Mouse (Mus musculus): ENCODE measurements at regions not wholly inside any gene's neighbourhood (a gene's known extent, or its start where the extent isn't known, plus 50 kb on each side); places are given as distances from the start of the nearest gene placed in this dataset.
A peak's percentile ranks its signal among the peaks of the same experiment; 100 is the strongest.

GRCm38 (mm10) chr2:178542032-178542431 is 111.7 kb downstream of the Cdh26 start:
- Histone ChIP-seq H3K27me3 (no peaks in the 10 kb centered on the region), H3K4me2 (no peak overlapping the region), H3K4me1 (no peaks in the 10 kb centered on the region), H3K4me3 (no peak overlapping the region), H3K9me3 (no peaks in the 10 kb centered on the region), H3K9ac (no peak overlapping the region), H3K27ac (no peak overlapping the region), H3K36me3 (no peaks in the 10 kb centered on the region)
- WGBS, result 12% methylated on average over 2 of the region's 2 CpGs
- ATAC-seq (ENCODE audit: borderline replicate concordance, extremely low read depth, low FRiP score, low TSS enrichment), result no peak

DNA sequence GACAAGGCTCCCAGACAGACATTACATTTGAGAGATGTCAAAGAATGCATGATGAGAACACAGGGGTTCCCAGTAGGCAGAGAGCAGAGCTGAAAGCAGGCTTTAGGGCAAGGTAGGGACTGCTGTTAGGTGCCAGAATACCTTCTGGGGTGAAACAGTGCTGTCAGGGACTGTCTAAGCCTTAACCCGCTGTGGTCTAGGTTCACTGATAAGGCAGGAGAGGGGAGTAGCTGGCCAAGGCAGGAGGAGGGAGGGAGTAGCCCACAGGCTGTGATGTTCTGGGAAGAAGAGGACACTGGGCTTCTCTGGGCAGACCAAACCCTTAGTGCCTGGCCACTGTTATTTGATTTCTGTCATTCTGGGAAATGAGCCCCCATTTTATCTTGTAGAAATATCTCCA is 114.1 kb downstream of the Cdh26 start:
- H3K4me2 ChIP-seq, result no peak overlapping the region
- H3K36me3 ChIP-seq, result no peaks in the 10 kb centered on the region
- no peak for ATAC-seq (ENCODE audit: borderline replicate concordance, extremely low read depth, low FRiP score, low TSS enrichment)
- no peak overlapping the region for H3K9ac ChIP-seq
- 14% methylated on average over 1 of the region's 1 CpGs for WGBS
- no peaks in the 10 kb centered on the region for H3K27me3 ChIP-seq
- H3K9me3 ChIP-seq, result no peaks in the 10 kb centered on the region
- H3K4me3 ChIP-seq, result no peak overlapping the region
- no peaks in the 10 kb centered on the region for H3K4me1 ChIP-seq
- H3K27ac ChIP-seq, result no peak overlapping the region

- 61% methylated on average over 15 of the region's 15 CpGs for WGBS
- Histone ChIP-seq H3K9me3 (no peaks in the 10 kb centered on the region), H3K4me3 (no peak overlapping the region), H3K27me3 (no peaks in the 10 kb centered on the region), H3K36me3 (no peaks in the 10 kb centered on the region), H3K4me2 (no peak overlapping the region), H3K4me1 (no peaks in the 10 kb centered on the region), H3K9ac (no peak overlapping the region), H3K27ac (no peak overlapping the region)
- ATAC-seq (ENCODE audit: borderline replicate concordance, extremely low read depth, low FRiP score, low TSS enrichment), result no peak
Measured at GRCm38 (mm10) chr2:178545601-178546352, 115.4 kb downstream of the Cdh26 start.

DNA sequence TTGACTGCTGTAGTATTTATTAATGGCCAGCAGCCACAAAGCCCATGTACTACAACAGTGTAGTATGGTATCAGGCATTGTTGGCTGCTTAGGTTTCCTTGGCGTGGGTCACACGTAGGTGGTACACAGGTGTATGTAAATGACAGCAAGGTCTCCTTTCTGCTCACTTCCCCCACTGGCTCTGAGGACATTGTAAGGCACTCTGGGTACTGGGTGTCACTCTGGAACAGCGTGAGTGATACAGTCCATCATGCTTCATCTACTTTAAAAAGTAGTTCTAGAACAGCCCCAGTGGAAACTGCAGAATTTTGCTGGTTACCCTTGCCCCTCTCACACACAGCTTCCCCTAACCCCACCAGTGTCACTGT is 116.0 kb downstream of the Cdh26 start:
- Histone ChIP-seq H3K36me3 (no peaks in the 10 kb centered on the region), H3K4me2 (no peak overlapping the region), H3K9me3 (no peaks in the 10 kb centered on the region), H3K4me3 (no peak overlapping the region), H3K27ac (no peak overlapping the region), H3K9ac (no peak overlapping the region), H3K4me1 (no peaks in the 10 kb centered on the region), H3K27me3 (no peaks in the 10 kb centered on the region)
- ATAC-seq (ENCODE audit: borderline replicate concordance, extremely low read depth, low FRiP score, low TSS enrichment), result no peak
- WGBS, result 86% methylated on average over 3 of the region's 3 CpGs

- H3K27ac ChIP-seq, result no peak overlapping the region
- 64% methylated on average over 3 of the region's 3 CpGs for WGBS
- no peaks in the 10 kb centered on the region for H3K27me3 ChIP-seq
- H3K36me3 ChIP-seq, result no peaks in the 10 kb centered on the region
- H3K9ac ChIP-seq, result no peak overlapping the region
- H3K4me1 ChIP-seq, result no peaks in the 10 kb centered on the region
- H3K4me3 ChIP-seq, result no peak overlapping the region
- no peak for ATAC-seq (ENCODE audit: borderline replicate concordance, extremely low read depth, low FRiP score, low TSS enrichment)
- no peaks in the 10 kb centered on the region for H3K9me3 ChIP-seq
- no peak overlapping the region for H3K4me2 ChIP-seq
Measured at GRCm38 (mm10) chr2:178546888-178547287, 116.6 kb downstream of the Cdh26 start.

- H3K4me2 ChIP-seq, result no peak overlapping the region
- H3K27me3 ChIP-seq, result no peaks in the 10 kb centered on the region
- H3K27ac ChIP-seq, result no peak overlapping the region
- no peak overlapping the region for H3K9ac ChIP-seq
- no peaks in the 10 kb centered on the region for H3K36me3 ChIP-seq
- ATAC-seq (ENCODE audit: borderline replicate concordance, extremely low read depth, low FRiP score, low TSS enrichment), result no peak
- WGBS, result 79% methylated on average over 6 of the region's 6 CpGs
- no peaks in the 10 kb centered on the region for H3K9me3 ChIP-seq
- no peak overlapping the region for H3K4me3 ChIP-seq
- H3K4me1 ChIP-seq, result no peaks in the 10 kb centered on the region
Measured at GRCm38 (mm10) chr2:178548937-178549336, 118.6 kb downstream of the Cdh26 start.

GRCm38 (mm10) chr2:178553736-178554135 is 123.4 kb downstream of the Cdh26 start:
- H3K27ac ChIP-seq, result no peak overlapping the region
- no peaks in the 10 kb centered on the region for H3K9me3 ChIP-seq
- H3K36me3 ChIP-seq, result no peaks in the 10 kb centered on the region
- H3K9ac ChIP-seq, result no peak overlapping the region
- no peak overlapping the region for H3K4me3 ChIP-seq
- H3K4me2 ChIP-seq, result no peak overlapping the region
- no peaks in the 10 kb centered on the region for H3K4me1 ChIP-seq
- no peaks in the 10 kb centered on the region; the same call in 1 of the 2 replicates for H3K27me3 ChIP-seq
- 69% methylated on average over 4 of the region's 4 CpGs for WGBS
- no peak for ATAC-seq (ENCODE audit: borderline replicate concordance, extremely low read depth, low FRiP score, low TSS enrichment)

GRCm38 (mm10) chr2:178555692-178556340 is 125.5 kb downstream of the Cdh26 start:
- Histone ChIP-seq H3K9me3 (no peaks in the 10 kb centered on the region), H3K27me3 (no peaks in the 10 kb centered on the region; the same call in 1 of the 2 replicates), H3K9ac (no peak overlapping the region), H3K27ac (no peak overlapping the region), H3K36me3 (no peaks in the 10 kb centered on the region), H3K4me3 (no peak overlapping the region), H3K4me1 (no peaks in the 10 kb centered on the region), H3K4me2 (no peak overlapping the region)
- WGBS, result 82% methylated on average over 3 of the region's 3 CpGs
- no peak for ATAC-seq (ENCODE audit: borderline replicate concordance, extremely low read depth, low FRiP score, low TSS enrichment)

- WGBS, result 31% methylated on average over 9 of the region's 9 CpGs
- H3K9ac ChIP-seq, result no peak overlapping the region
- ATAC-seq (ENCODE audit: borderline replicate concordance, extremely low read depth, low FRiP score, low TSS enrichment), result no peak
Measured at GRCm38 (mm10) chr2:178557934-178558333, 127.6 kb downstream of the Cdh26 start.

GRCm38 (mm10) chr2:178563287-178563686 is 133.0 kb downstream of the Cdh26 start:
- no peaks in the 10 kb centered on the region for H3K9me3 ChIP-seq
- H3K9ac ChIP-seq, result no peak overlapping the region
- no peak for ATAC-seq (ENCODE audit: borderline replicate concordance, extremely low read depth, low FRiP score, low TSS enrichment)
- 0 out of 2 replicates have a peak, but pooled peaks cover 2% of the 10 kb centered on the region for H3K4me1 ChIP-seq
- WGBS, result 74% methylated on average over 7 of the region's 7 CpGs
- no peak overlapping the region for H3K4me2 ChIP-seq
- H3K27ac ChIP-seq, result no peak overlapping the region
- no peak overlapping the region for H3K4me3 ChIP-seq
- H3K36me3 ChIP-seq, result no peaks in the 10 kb centered on the region
- no peaks in the 10 kb centered on the region for H3K27me3 ChIP-seq

More at GRCm38 (mm10) chr2:178557934-178558333, 127.6 kb downstream of the Cdh26 start:
- Histone ChIP-seq H3K36me3 (no peaks in the 10 kb centered on the region), H3K9me3 (no peaks in the 10 kb centered on the region), H3K4me2 (no peak overlapping the region), H3K4me3 (no peak overlapping the region), H3K27me3 (no peaks in the 10 kb centered on the region; the same call in 1 of the 2 replicates), H3K27ac (no peak overlapping the region), H3K4me1 (no peaks in the 10 kb centered on the region)

DNA sequence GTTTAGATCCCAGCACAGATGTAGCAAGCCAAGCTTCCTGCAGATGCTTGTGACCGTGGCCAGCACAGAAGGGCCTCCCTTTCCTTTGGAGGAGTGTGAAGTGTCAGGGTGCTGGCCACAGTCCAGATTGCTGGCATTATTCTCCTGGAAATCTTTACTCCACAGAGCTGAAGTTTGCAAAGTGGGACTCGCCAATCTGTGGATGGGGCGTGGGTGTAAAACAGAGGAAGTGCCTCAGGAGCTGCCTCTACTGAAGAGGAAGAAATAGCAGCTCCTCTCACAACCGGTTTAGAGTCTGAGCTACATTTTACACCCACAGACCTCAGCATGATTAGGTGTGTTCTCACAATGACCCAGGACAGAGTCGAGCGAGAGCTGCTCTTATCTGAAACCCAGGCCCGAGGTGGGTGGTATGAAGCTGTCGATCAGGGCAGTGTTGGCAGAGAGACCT is 135.1 kb downstream of the Cdh26 start:
- Histone ChIP-seq H3K4me3 (no peak overlapping the region), H3K9ac (no peak overlapping the region), H3K4me2 (no peak overlapping the region), H3K4me1 (0 out of 2 replicates have a peak, but pooled peaks cover 2% of the 10 kb centered on the region), H3K36me3 (no peaks in the 10 kb centered on the region), H3K27ac (no peak overlapping the region), H3K9me3 (no peaks in the 10 kb centered on the region), H3K27me3 (no peaks in the 10 kb centered on the region)
- ATAC-seq (ENCODE audit: borderline replicate concordance, extremely low read depth, low FRiP score, low TSS enrichment), result peak; percentile 42; the same call in 1 of the 2 replicates
- WGBS, result 33% methylated on average over 8 of the region's 8 CpGs

GRCm38 (mm10) chr2:178567493-178567892 is 137.2 kb downstream of the Cdh26 start:
- H3K27ac ChIP-seq, result no peak overlapping the region

More at GRCm38 (mm10) chr2:178567493-178567892, 137.2 kb downstream of the Cdh26 start:
- no peak overlapping the region for H3K4me3 ChIP-seq
- WGBS, result 76% methylated on average over 7 of the region's 7 CpGs
- ATAC-seq (ENCODE audit: borderline replicate concordance, extremely low read depth, low FRiP score, low TSS enrichment), result no peak
- no peaks in the 10 kb centered on the region for H3K36me3 ChIP-seq
- H3K27me3 ChIP-seq, result 0 out of 2 replicates have a peak, but pooled peaks cover under 1% of the 10 kb centered on the region
- H3K4me1 ChIP-seq, result 0 out of 2 replicates have a peak, but pooled peaks cover 2% of the 10 kb centered on the region
- H3K9ac ChIP-seq, result no peak overlapping the region
- H3K4me2 ChIP-seq, result no peak overlapping the region
- no peaks in the 10 kb centered on the region for H3K9me3 ChIP-seq

All from lung, embryonic 15.5 days (tissue).